Mouse (Mus musculus) mesoderm, embryonic 11.5 days (tissue): Measurements from ENCODE around the gene Pimreg.

Experiments used
- DNase-seq: peaks from one replicate; pipeline ENCODE4 v3.0.0-alpha.2; 2012; ENCODE audit warnings: low read depth, low spot score

The Pimreg gene

DNA sequence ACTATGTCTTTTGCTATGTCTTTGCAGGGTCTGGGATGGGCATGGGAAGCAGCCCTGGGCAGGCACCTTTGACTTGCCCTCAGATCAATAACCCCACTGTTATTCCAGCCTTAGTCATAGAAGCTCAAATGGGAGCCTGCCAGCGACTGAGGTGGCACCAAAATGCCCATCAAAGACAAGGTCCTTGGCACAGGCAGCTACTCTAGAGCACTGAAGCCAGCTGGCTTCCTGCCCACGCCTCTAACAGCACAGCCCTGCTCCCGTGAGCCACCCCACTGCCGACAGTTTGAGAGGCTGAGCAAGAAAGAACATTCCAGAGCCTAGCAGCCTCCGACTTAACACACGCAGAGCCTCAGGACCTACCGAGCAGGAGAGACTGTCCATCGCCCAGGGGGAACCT is 23.3 kb downstream of the Pimreg start:
- DNase-seq: no peak

DNA sequence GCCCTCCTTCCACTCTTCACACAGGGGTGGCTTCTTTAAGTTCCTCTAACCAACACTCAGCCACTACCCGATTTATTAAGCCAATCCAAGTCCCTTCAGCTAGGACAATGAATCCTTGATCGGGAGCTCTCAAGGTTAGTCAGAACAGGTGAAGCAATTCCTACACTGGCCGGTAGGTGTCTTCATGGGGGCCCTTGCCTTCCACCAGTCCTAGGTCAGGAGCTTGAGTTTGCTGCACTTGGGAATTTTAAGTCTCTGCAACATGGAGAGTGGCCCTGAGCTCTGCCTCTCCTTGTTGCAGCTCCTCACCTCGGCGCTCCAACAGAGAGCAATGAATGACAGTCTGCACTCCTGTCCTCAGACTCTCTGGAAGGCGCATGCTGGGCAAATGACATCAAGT is 24.5 kb downstream of the Pimreg start:
- no peak for DNase-seq

DNA sequence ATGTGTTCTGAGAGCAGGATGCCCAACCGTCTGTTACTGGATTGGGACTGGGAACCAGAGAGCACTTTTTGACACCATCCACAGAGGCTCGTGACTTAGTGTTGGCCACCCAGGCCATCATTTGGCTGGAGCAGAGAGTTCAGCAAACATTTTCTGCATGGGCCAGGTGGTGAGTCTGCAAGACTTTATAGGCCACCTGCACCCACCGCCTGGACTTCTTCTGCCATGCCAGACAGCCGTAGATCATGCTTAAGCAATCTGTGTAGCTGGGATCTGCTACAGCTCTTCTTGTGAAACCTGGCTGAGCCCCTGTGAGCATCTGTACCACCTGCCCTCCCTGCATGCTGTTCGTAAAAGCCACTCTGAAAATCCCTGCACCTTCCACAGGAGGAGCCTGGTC is 25.5 kb downstream of the Pimreg start:
- DNase-seq: no peak

DNA sequence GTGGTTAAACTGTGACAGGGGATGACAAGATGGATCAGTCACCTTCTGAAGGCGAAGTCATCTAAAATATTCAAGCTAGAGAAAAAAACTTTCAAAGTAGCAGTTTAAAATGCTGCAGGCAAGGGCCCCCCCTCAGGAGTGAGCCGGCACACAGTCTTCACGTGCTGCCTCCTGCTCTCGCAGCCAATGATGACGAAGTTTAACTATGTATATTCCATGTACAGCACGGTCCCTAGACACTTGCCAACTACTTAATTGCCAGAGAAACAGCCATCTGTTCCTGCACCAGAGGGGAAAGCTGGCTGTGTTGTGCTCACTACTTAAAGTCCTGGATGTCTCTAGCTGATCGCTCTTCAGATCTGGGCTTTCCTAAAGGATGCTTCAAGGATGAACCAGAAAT is 26.2 kb downstream of the Pimreg start:
- no peak for DNase-seq

DNA sequence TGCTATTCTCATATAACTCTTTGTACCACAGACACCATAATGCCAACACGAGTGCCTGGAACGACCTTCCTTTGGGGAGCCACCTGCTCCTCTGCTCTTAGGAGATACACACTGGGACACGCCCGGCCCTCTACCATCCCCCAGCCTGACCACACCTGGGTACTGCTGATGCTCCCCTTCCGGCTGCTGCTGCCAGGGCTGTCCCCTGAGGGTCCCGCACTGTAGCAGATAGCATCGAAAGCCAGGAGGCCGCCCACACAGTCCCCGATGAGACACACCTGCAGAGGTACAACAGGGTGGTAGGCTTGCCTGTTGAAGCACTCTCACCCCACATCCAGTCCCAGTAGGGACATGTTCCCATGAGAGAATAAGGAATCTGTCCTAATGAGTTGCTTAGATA is 28.9 kb downstream of the Pimreg start:
- DNase-seq: no peak

DNA sequence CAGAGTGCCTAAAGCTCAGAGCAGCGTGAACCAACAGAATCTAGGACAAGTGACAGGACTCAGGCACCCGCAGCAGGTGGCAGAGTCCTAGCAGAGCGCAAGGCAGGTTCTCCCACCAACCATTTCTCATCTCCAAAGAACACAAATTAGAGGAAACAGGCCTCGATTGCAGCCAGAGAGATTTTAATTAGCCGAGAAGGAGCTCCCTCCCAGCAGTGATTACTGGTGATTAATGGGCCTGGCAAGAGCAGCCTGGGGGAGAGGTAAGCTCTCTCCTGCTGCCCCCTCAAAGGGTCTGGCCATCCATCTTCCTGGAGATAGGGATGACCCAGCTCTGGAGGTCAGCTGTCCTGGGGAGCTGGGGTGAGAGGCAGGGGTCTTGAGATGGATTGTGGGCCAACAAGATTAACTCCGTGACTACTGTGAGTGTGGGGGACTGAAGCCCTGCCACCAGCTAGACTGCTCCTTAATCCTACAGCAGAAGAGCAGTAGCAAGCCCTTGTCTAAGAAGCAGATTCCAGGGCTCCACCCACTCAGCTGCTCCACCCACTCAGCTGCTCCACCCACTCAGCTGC is 30.6 kb downstream of the Pimreg start:
- no peak for DNase-seq

DNA sequence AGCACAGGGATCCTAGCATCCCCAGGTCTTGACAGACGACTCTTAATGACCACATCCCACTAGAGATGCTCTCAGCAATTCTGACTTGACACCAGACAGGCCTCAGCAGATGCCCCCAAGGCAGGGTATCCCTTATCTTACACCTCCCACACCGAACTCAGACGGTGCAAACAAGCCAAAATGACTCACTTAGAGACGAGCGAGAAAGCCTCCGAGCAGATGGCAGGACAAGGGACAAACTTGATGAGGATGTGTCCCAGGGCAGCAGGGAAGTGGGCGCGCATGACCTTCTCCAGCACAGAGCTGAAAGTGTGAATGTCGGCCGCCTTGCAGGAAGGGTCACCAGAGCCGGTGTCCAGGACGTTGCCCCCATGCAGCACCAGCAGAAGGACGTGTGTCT is 32.4 kb downstream of the Pimreg start:
- no peak for DNase-seq

DNA sequence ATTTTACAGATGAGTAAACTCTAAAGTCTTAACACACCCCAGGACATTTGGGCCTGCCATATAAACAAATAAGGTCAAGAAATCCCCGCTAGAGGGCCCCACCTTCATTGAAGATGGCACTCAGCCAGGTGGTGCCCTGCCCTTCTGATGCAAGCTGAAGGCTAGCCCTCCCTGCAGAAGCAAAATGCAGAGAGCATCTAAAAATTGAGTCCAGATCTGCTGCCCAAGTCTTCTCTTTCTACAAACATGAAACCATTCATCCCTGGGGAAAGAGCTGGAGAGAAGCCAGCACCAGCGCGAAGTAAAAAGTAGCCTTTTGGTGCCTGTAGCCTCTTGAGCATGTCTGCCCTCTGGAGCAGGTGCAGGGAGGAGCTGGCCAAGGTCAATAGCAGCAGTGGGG is 36.2 kb downstream of the Pimreg start:
- no peak for DNase-seq

DNA sequence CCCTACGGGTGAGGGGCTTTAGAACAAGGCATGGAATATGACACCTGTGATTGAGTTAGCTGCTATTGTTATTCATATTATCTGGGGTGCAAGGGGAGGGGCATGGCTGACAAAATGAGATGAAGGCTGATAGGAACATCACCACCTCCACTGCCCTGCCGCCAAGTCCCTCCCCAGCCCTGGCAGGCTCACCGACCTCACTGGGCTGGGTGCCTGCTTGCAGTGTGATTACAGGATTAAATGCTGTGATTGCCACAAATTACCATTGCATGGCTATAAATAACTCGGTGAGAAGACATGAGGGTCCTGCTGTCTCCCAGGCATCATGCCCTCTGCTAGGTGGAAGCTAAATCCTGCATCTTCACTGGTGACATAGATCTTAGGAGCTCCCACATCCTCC is 36.8 kb downstream of the Pimreg start:
- no peak for DNase-seq

DNA sequence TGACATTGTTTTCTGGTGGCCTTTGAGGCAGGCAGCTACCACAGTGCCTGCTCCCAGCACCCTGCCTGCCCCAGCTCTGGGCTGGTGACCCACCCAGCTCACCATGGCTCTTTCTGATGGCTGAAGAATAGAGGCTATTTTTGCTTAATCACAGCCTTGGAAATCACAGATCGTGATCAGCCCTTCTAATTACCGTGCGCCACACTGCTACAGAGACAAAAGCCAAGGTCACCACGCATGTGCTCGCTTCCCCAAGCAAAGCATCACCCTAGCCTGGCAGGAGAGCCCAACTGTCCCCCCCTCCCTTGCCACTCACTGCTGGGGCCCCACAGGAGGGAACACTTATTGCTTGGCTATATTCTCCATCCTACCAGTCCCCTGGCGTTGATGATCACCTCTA is 38.6 kb downstream of the Pimreg start:
- no peak for DNase-seq

DNA sequence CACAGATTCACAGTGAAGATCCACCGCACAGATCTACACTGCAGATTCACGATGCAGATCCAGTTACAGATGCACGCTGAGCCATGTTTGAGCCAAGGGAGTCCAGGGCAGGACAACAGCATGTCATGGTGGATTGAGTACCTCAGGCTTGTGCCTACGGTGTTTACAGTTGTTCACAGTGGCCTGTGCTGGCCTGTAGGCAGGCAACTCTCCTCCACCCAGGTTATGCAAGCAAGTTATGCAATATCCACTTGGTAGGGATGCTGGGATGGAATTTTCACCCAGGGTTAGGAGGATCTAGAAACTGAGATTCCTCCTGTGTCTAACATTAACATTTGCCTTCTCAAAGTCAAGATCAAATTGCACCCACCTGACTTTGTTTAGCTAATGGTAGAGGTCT is 40.8 kb downstream of the Pimreg start:
- DNase-seq: no peak

DNA sequence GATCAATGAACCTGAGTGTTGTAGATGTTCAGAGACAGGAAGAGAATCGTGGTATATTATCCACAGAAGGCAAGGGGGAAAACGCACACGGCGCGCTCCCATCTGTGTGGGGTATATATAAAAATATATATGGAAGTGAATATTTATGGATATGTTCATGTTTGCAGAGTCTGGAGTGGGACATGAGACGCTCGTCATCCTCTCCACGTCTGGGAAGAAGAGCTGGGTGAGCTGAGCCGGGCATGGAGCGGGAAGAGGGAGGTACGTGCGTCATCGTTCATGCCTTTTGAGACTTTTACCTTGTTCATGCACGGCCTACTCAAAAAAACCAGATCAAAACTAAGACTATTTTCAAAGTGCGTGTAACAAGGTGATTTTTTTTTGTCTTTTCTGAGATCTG is 42.5 kb downstream of the Pimreg start:
- DNase-seq: no peak

DNA sequence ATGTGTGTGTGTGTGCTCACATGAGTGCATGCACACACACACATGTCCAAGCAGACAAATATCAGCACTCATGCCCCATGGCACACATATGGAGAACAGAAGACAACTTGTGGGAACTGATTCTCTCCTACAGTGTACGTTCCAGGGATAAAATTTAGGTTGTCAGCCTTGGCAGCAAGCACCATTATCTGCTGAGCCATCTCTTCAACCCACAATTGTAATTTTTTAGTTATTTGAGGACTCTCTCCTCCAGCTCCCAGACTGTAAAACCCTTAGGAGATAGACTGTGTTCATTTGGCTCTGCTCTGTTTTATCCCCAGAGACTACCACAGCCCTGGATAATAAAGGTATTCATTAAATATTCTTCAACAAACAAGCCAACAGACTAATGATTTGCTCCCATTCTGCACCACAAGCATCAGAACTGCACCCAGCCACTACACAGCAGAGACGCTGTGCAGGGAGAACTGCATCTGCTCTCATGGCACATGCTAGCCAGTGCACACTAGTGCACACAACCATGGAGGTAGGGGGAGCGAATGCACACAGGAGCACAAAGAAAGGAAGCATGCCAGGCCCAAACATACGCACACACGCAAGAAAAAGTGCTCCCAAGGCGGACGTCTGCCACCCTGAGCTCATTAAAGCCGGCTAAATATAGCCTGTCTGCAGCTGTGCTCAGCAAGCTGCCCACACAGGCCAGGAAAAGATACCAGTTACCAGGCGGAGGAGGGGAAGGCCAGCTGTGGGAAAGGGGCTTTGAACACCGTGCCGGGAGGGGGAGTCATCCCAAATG is 44.6 kb downstream of the Pimreg start:
- DNase-seq: no peak

DNA sequence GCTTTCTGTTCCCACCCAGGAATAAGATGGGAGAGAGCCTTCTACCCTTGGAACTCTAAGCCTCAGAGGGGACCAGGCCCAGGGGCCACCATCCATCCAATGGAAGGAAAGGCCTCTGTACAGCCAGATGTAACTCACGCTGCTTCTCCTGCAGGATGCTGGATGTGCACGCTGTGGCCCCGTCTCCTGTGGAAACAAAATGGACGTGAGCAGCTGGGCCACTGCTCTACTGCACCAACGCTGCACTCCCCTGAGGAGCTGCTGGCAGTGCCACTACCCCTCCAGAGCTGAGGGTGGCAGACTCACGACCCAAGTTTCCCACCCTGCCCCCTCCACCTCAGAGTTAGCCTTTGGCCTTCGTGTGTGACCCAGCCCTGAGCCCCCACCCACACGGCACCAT is 50.6 kb downstream of the Pimreg start:
- no peak for DNase-seq

DNA sequence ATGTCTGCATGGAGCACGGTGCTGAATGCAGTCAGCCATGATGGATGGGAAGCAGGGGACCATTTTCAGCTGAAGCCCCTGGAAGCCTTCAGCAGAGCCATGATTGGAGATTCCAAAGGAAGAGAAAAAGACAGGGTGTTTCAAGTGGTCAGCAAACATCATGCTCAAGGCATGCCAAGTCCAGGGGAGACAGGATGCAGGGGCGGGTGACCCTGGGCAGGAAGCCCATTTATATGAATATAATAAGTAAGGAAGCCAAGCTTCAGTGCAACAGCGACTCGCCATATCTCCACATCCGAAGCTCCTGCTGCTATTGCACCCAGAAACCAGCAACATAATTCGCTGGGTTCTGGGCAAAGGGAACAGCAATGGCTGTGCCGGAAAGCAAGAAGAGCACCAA is 52.6 kb downstream of the Pimreg start:
- no peak for DNase-seq

DNA sequence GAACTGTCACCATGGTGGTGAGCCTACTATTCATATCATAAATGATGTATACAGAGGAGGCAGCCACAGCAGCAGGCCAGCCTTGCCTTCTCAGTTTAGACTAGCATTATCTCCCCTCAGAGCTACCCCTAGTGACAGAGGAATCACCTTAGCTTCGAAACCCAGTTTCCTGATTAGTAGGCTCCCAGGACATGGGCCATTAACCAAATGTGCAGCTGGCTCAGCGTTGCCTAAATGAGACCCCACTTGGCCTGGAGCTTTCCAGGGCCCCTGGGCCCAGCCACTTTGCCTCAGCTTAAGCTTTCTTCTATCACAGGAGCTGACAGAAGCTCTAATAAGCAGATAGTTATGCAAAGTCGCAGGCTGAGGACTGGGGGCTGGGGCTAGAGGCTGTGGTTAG is 54.2 kb downstream of the Pimreg start:
- DNase-seq: no peak
